Mouse (Mus musculus): ENCODE results near the gene Pnma5.
"Not testable (repeated sequence)": the region's sequence is repeated elsewhere in the genome, so short reads cannot be mapped to it uniquely, and the experiment has no call there.

The Pnma5 gene

DNA sequence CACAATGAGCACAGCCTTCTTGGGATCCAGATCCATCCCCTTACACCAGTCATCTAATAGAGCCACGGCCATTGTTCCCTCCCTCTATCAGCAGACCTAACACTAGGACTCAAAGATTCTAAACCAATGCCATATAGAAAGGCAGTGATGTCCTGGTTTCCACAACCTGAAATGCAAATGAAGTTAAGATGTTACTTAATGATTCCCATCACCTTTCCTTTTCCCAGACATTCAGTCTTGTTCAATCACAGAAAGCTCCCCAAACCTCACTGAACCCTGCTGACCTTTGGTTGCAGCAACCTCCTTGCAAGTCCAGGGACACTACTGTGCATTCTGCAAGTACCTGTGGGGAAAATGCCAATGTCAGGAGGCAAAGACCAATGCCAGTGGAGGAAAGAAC lies at the start of gene Pnma5:
Gene Pnma5 (minus strand): TSS at position 101 of the 400 bp plus-strand sequence.
- no peak for DNase-seq (ENCODE audit: low spot score in 2 of 2)

DNA sequence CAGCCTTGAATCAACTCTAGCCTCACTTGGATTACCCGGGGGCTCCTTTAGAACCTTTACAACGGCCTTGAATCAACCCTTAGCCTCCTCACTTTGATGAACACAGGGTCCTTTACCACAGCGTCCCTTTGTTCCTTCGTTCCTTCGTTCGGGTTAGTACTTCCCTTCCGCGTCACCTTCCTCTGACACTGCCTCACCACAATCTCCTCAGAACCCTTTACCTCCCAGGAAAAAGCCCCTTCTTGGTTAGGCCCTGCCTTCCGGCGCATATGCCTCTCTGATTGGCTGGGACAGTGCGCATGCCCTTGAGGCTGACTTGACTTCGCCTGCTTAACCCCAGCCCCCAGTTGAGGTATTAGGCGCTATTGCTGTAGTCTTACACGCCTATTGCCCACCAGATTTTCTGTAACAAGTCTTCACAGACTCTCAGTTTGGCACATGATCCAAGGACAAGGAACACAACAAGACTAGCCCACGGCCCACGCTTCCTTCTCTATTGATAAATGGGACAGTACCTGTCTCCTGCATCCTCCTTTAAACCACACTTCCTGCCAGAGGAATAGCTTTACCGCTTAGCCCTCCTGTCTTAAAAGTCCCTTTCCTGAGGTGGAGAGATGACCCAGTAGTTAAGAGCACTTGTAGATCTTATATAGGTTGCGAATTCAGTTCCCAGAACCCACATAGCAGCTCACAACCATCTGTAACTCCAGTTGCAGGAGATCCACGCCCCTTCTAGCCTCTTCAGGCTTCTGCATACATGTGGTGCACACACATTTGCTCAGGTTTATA lies 45.6 kb upstream of the Pnma5 start, which contains the start of gene Xlr4a:
Gene Xlr4a (minus strand): TSS at position 212 of the 789 bp plus-strand sequence.
- DNase-seq (ENCODE audit: low spot score in 2 of 2), result peak in 1 of 2 experiments; percentile 5

DNA sequence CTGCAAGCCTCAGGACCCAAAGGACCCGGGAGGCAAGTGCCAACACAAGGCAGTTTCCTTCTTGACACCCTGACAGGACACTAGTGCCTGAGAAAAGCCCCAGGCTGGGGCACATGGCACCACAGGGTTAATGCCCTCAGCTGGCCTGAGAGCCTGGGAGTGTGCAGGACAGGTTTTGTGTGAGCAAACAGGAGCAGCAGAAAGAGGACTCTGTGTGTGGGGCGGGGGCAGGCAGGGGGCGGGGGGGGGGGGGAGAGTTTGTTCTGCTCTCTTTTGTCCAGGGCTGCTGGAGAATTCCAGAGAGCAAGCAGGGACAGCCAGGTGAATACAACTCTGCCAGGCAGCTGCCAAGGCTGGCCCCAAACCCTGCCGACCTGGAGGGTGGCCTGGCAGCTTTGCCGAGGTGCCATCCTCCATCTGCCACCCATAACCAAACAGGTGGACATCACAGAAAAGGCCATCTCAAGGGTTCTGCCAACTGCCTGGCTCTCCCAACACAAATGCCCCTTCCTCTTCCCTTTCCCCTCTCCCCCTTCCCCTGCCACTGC lies 29.9 kb upstream of the Pnma5 start:
- not testable (repeated sequence) for DNase-seq (ENCODE audit: low spot score in 2 of 2)

DNA sequence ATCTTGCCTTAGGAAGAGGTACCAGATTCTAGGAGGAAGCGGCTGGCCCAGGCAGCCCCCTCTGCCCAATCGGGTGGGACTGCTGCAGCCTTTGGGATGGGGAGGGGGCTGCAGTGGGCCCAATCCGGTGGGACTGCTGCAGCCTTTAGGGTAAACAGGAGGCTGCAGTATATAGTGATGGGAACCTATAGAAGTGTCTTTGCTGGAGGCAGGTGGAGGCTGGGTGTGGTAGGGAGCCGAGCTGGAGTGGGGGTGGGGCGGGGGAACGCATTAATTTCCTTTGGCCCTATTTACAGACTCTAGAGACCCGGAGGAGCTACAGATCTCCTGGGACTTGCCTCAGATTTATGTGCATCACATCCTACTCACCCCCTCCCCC lies 27.5 kb upstream of the Pnma5 start, which contains the start of gene Pnma3:
Gene Pnma3 (plus strand): TSS at position 373 of the 379 bp plus-strand sequence.
- DNase-seq (ENCODE audit: low spot score in 2 of 2), result no peak

DNA sequence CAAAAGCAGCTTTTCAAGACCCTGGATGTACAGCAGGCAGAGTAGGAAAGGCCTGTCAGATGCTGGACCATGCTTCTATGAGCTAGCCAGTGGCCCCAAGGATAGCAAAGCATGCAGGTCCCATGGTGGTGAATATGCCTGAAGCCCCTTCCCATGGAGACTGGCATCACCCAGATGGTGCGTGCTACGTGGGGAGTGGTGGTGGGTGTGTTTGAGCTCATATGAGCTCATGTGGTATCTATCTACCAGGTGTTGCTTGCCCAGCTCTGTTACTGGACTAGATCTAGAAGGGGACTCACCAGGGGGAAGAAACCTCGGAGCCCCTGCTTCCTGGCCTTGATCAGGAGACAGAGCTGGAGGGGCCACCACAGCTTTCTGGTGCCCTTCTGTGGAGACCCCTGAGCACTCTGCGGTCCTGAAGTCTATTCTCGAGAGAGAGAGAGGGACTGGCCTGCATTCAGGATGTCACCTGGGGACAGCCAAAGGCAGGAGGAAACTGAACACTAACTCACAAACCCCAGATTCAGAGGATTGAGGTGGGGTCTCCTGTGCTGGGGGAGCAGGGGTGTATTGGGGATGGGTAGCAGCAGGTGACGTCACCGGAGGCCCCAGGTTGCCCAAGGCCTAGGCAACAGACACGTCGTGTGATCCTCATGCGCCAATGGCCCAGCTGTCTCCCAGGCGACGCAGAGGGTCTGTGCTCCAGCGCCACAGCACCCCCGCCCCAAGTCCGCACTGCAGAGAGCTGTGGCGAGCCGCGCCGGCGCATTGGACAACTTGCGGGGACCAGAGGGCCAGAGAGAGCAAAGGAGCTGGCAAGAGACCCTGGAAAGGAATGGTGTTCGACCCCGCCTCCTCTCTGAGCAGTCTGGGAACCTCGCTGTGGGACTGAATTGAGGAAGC lies 26.9 kb upstream of the Pnma5 start:
- DNase-seq (ENCODE audit: low spot score in 2 of 2), result no peak

DNA sequence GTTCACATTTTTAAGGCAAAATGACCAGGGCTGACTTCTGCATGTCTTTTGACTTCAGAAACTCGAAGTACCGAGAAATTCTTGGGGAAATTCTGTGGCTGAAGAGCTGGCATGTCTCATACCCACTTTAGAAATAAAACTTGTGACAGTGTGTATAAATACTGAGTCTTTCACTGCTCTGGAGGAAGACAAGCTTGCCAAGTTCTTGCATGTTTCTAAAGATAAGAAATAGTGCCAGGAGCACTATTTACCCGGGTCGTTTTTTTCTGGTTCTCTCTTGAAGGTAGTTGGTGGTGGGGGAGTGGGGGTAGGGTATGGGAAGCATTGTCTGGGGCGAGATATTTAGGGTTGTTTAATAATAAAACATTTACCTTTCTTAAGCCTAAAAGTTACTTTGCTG lies 25.4 kb upstream of the Pnma5 start:
- no peak for DNase-seq (ENCODE audit: low spot score in 2 of 2)

DNA sequence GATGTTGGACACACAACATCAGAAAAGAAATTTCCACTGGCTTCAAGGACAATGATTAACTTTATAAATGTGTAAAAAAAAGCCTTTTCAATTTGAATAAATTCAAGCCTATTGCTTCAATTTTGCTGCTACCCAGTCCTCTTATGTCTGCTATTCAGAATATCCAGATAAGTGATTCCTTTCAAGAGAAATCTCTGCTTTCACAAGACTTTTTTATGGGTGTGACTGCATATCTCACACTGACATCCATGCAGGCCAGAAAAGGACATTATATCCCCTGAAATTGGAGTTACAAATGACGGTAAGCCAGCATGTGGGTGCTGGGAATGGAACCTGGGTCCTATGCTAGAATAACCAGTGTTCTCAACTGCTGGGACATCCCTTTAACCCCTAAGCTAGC lies 24.6 kb upstream of the Pnma5 start:
- DNase-seq (ENCODE audit: low spot score in 2 of 2), result no peak

DNA sequence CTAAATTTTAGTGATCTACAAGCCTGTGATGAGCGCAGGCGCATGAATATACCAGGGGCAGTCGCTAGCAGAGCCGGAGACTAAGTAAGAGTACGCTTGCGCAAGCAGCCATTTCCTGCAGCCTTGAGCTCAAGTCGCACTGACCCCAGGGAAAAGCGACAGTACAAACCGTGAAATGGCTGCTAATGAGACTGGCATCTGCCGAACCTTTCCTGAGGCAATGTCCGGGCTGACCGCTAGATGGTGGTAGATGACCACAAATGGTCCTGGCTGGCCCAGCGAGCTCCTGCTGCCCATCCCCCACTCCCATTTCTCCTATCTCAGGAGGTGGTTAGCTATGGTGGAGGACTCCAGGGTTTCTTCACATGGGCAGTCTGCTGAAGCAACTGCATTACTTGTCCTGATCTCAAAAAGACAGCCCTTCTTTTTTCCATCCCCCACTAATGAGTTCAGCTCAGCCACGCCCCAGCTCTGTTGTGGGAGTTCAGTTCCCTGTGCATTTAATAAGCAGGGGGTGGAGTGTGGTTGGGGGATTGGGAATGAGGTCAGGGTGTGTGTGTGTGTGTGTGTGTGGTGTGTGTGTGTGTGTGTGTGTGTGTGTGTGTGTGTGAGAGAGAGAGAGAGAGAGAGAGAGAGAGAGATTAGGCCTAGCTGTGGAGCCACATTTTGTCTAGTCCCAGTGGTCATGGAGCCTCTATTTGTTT lies 17.1 kb upstream of the Pnma5 start:
- DNase-seq (ENCODE audit: low spot score in 2 of 2), result peak; percentile 82 to 83

DNA sequence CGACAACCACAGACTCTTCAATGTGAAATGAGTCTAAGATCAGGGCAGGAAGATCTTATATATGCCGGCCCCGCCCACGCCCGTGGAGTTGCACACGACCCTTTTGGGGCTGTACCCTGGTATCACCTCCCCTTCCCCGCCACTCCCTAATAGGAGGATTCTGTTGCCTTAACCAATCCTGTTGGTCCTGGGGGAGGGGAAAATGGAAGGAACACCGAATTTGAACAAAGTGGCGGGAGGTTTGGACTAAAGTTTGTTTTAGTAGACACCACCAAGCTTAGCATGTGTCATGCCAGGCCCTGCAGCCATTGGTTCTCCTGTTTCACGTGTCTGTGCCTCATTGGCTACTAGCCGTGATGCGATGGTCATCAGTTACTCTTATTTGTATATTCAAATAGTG lies 2.8 kb upstream of the Pnma5 start:
- no peak for DNase-seq (ENCODE audit: low spot score in 2 of 2)

DNA sequence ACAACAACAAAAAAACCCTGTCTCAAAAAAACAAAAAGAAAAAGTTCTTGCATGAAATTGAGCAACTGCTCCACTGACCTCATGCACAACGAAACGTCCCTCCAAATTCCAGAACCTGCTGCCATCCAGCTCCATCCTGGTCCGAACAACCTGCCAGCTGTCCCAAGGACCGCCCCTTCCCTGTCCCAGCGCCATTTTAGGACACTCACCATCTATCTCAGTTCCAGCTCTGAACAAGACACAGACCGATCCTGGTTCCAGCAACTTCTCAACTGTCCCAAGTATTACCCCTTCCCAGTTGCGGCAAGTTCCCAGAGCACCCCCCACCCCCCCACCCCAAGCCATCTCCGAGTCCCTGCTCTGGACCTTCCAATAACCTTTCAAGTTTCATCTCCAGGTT lies 1.9 kb upstream of the Pnma5 start:
- DNase-seq (ENCODE audit: low spot score in 2 of 2), result no peak

DNA sequence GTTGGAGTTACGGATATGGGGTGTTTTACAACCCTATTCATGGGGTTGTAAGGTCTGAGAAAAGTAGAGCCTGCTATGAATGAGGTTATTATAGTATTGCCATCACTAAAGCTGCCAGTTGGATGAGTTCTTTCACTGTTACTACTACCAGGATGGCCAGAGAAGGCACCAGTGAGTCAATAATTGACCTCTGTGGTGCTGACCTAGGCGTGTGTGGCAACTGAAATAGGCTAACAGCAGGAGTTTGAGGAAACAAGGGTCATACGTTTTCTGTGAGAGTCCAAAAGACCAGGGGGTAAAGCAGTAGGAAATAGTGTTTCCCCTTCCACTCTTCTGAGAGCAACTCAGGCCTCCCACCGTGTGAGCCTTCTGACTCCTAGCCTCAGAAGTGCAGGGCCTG lies 24.1 kb downstream of the Pnma5 start:
- DNase-seq (ENCODE audit: low spot score in 2 of 2), result no peak

DNA sequence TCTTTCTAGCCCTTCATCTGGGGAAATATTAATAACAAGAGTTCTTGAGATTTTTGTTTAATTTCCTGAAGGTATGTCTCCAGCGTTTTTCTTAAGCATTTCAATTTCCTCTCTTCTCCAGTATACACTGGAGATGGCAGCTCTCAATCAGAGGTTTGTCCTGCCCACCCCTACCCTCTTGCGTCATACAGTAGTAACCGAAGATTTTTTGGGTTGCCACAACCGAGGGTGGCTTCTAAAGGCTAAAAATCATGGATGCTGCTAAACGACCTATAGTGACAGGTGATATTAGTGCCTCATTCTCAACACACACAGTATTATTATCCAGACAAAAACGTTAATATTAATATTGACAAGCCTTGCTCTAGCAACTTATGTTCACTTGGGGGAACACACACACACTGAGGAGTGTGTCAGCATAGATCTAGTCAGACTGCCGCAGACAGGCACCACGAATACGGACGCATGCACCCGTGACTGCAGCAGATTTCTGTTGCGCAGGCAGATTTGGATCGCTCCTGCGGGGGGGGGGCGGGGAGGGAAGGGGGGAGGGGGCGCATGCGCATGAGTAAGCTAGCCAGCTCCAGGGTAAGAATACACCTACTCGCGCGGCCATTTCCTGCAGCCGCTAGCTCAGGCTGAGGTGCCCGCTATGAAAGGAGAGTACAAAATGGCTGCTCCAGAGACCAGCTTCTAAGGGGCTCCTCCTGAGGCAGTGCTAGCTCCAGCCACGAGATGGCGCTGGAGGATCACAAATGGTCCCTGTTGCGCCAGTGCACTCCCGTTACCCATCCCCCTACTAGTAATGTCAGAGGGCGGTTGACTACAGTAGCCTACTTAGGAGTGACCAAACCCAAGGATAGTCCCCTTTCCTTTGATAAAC lies 29.1 kb downstream of the Pnma5 start:
- peak; percentile 87 to 88 for DNase-seq (ENCODE audit: low spot score in 2 of 2)

DNA sequence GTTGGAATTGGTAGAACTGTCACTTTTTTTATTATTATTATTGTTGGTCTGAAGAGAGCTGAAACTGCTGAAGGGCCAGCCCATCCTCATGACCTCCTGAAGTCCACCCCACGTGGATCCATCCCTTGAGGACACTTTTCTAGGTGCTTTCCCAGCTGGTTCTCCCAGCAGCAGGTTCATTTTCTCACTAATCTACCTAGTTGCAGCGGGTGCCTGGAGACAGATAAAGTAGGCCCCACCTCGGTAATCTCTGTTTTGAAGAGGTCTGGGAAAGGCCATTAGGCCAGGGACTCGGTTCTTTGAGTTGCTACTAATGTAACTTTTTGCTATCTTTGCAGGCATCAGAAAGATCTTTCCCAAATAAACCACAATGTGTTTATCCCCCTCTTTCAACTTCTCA lies 31.2 kb downstream of the Pnma5 start:
- peak in 1 of 2 experiments; percentile 5 for DNase-seq (ENCODE audit: low spot score in 2 of 2)

DNA sequence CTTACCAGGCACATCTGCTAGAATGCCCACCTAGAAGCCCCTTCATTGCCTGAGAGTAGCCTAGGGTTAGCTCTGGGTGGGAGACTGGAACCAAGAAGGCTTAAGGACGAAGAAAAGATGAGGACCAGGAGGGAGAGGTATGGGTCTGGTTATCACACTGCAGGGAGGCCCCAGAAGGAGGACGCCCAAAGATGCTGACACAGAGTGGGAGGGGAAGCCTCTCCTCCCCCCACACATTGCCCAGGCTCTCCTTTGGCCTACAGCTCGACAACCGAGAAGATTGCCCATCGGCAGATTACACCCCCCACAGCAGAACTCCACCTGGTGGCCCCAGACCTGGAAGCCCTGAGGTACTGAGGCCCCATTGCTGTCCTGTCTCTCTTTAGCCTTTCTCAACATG lies 33.8 kb downstream of the Pnma5 start:
- DNase-seq (ENCODE audit: low spot score in 2 of 2), result no peak

DNA sequence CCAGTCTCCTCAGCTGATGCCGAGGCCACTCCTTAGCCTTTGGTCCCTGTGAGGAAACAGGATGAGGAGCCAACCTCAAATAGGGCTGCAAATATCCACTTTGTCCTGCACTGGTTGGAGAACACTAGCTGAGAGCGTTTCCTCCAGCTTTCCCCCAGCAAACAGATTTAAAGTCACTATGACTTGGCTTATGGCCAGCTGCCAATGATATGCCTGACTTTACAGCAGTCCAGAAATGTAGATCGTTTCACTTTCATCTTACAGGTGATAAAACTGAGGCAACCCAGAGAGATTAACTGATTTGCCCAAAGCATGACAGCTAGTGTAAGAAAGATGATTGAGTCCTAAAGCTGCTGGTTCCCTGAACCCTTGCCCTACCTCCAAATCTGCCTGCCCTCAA lies 41.4 kb downstream of the Pnma5 start:
- DNase-seq (ENCODE audit: low spot score in 2 of 2), result no peak

DNA sequence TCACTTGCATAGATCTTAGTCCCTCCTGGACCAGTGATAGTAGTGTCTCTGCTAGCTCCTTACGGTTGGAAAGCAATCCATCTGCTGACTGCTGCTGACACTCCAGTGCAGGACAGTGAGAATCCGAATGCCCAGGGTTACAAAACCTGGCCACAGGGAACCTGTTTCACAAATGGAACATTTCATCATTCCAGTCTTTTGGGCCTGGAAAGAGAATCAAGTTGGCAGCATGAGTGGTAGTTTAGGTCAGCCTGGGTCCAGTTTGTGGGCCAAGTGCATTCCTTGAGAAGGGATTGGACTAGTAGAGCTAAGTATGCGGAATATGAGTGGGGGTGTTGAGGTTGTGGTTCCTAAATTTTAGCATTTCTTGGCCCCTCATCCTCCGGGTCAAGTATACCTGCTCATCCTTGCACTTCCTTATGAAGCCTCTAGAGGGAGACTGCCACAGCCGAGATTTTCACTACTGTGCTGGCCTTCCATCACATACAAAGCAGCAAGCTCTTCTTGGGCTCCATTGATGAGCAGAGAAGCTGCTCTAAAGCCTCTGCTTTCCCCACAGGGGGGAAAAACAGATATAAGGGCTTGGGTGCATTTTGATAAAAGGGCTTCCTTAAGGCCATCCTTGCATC lies 44.5 kb downstream of the Pnma5 start:
- no peak for DNase-seq (ENCODE audit: low spot score in 2 of 2)

DNA sequence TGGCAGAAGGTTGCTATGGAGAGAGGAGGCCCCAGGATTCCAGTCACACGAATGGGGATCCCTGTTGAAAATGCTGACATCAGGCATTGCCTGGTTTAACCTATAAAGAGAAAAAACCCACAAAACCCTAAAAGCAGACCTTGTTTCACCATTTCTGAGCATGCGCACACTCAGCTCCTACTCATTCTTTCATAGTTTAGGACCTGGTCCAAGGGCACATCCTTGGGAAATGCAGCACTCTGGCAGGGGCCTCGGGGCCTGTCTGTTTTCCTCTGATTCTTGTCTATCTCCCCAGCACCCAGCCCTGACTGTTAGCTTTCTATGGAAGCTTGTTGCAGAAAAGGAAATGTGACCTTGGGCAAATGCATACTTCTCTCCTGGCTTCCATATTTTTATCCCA lies 46.3 kb downstream of the Pnma5 start:
- DNase-seq (ENCODE audit: low spot score in 2 of 2), result no peak

DNA sequence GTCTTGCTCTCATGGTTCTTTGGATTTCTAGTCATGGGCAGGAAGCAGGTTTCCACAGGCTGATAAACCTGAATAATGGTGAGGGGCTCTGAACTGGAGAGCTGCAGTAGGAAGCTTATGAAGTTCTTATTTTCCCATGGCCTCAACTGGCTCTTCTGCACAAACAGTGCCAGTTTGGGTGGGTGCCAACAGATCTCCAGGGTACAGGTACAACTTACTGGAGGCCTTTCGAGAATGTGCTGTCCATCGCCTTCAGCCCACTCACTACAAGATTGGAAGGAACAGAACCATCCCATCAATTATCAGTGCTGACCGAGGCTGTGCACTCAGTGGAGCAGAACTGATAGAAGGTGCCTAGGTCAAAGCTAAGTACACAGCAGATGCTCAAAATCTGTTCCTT lies 48.5 kb downstream of the Pnma5 start:
- no peak for DNase-seq (ENCODE audit: low spot score in 2 of 2)

DNA sequence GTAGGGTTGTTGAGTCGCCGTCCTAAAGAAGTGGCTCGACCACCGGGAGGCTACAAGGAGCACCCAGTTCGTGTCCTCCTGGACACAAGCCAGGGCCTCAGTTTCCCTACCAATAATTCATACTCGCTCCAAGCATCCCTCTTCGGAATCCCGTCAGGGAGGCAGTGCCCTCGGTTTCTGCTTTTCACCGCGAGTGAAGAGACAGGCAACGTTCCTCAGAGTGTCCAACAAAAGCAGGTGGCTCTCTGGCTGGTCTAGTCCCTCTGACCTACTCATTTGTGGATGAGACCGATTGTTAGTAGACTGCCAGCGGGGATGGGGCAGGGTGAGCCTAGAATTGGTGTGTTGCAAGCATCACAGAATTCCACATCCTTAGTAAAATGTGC lies 49.4 kb downstream of the Pnma5 start:
- DNase-seq (ENCODE audit: low spot score in 2 of 2), result no peak

DNA sequence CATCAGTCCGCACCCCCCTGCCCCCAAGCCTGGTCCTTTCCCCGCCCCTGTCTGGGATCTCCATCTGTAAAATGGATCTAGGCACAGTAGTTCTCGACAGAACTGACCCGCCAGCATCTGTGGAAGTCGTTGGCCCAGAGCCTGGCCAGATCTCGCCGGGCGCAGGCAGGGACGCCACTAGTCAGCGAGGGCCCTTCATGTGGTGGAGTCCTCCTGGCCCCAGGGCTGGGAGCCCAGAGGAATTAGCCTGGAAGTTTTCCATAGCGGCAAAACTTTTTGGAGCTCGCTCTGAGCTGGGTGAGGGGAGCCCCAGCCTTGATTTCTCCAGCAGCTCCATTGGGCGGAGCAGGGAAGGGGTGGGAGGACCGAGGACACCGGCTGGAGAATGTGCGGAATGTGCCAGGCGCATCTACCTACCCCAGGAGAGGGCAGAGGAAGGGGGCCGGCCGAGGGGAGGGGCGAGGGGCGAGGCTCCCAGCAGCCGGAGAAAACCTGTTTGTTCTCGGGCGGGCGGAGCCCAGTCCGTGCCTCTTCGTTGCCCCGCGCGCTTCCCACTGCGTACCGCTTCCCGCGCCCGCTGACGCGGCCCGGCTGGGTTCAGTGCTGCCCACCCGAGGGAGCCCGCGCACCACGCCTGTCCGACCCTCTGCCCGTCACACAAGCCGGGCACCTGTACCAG lies 49.9 kb downstream of the Pnma5 start, which contains the start of gene Zfp185:
Gene Zfp185 (plus strand): TSS at position 499 of the 679 bp plus-strand sequence.
- no peak for DNase-seq (ENCODE audit: low spot score in 2 of 2)
